Mouse (Mus musculus): ENCODE measurements around the gene Fgf3. TPM values are rescaled to one million over a fixed set of nuclear protein-coding genes. Genes with fewer than 3 reads are reported as not detected.

Gene Fgf3
- polyA plus RNA-seq, 1 experiment from 2014 or later, result 0.55 TPM

- ATAC-seq (ENCODE audit: insufficient number of reproducible peaks, insufficient read depth, low FRiP score, low TSS enrichment, low read depth), result no peak
- Histone ChIP-seq H3K27ac (no peak overlapping the region), H3K4me3 (no peak overlapping the region), H3K36me3 (no peaks in the 10 kb centered on the region), H3K27me3 (no peaks in the 10 kb centered on the region), H3K9ac (no peak overlapping the region), H3K9me3 (no peaks in the 10 kb centered on the region), H3K4me1 (0 out of 2 replicates have a peak, but pooled peaks cover 5% of the 10 kb centered on the region), H3K4me2 (no peak overlapping the region)
- 36% methylated on average over 4 of the region's 4 CpGs for WGBS
Observed at GRCm38 (mm10) chr7:144811521-144811920, 26.4 kb upstream of the Fgf3 start.

GRCm38 (mm10) chr7:144821901-144822300 lies 16.0 kb upstream of the Fgf3 start:
- no peak for ATAC-seq (ENCODE audit: insufficient number of reproducible peaks, insufficient read depth, low FRiP score, low TSS enrichment, low read depth)
- WGBS, result 50% methylated on average over 7 of the region's 7 CpGs
- Histone ChIP-seq H3K27ac (no peak overlapping the region), H3K9me3 (no peaks in the 10 kb centered on the region), H3K27me3 (peaks cover 19% of the 10 kb centered on the region), H3K4me2 (no peak overlapping the region), H3K36me3 (no peaks in the 10 kb centered on the region), H3K4me1 (no peaks in the 10 kb centered on the region), H3K9ac (no peak overlapping the region), H3K4me3 (no peak overlapping the region)

GRCm38 (mm10) chr7:144823988-144824387 lies 13.9 kb upstream of the Fgf3 start:
- no peak for ATAC-seq (ENCODE audit: insufficient number of reproducible peaks, insufficient read depth, low FRiP score, low TSS enrichment, low read depth)
- no peaks in the 10 kb centered on the region for H3K4me1 ChIP-seq
- no peaks in the 10 kb centered on the region for H3K36me3 ChIP-seq
- no peak overlapping the region for H3K4me2 ChIP-seq
- 87% methylated on average over 2 of the region's 2 CpGs for WGBS
- H3K9ac ChIP-seq, result no peak overlapping the region
- H3K4me3 ChIP-seq, result no peak overlapping the region
- H3K9me3 ChIP-seq, result no peaks in the 10 kb centered on the region
- no peak overlapping the region for H3K27ac ChIP-seq
- H3K27me3 ChIP-seq, result peaks cover 29% of the 10 kb centered on the region

- Histone ChIP-seq H3K4me3 (no peak overlapping the region), H3K27me3 (peaks cover 57% of the 10 kb centered on the region), H3K36me3 (no peaks in the 10 kb centered on the region), H3K27ac (no peak overlapping the region), H3K4me2 (no peak overlapping the region), H3K4me1 (no peaks in the 10 kb centered on the region), H3K9me3 (no peaks in the 10 kb centered on the region), H3K9ac (no peak overlapping the region)
- no peak for ATAC-seq (ENCODE audit: insufficient number of reproducible peaks, insufficient read depth, low FRiP score, low TSS enrichment, low read depth)
- WGBS, result 43% methylated on average over 11 of the region's 11 CpGs
Observed at GRCm38 (mm10) chr7:144828369-144828768, 9.5 kb upstream of the Fgf3 start.

- no peak overlapping the region for H3K27ac ChIP-seq
- H3K36me3 ChIP-seq, result no peaks in the 10 kb centered on the region
- H3K9me3 ChIP-seq, result no peaks in the 10 kb centered on the region
- peaks cover 88% of the 10 kb centered on the region for H3K27me3 ChIP-seq
- peak overlapping the region; percentile 51 for H3K9ac ChIP-seq
- H3K4me3 ChIP-seq, result peak overlapping the region; percentile 45
- H3K4me2 ChIP-seq, result peak overlapping the region; percentile 74
- under 1% methylated on average over 94 of the region's 94 CpGs for WGBS
- peaks cover 21% of the 10 kb centered on the region for H3K4me1 ChIP-seq
- no peak for ATAC-seq (ENCODE audit: insufficient number of reproducible peaks, insufficient read depth, low FRiP score, low TSS enrichment, low read depth)
Observed at GRCm38 (mm10) chr7:144838522-144839503, 930 bp downstream of the Fgf3 start.

GRCm38 (mm10) chr7:144846158-144846557 lies 8.3 kb downstream of the Fgf3 start:
- 17% methylated on average over 4 of the region's 4 CpGs for WGBS
- Histone ChIP-seq H3K36me3 (no peaks in the 10 kb centered on the region), H3K9ac (no peak overlapping the region), H3K4me2 (no peak overlapping the region), H3K27me3 (peaks cover 34% of the 10 kb centered on the region), H3K9me3 (no peaks in the 10 kb centered on the region), H3K4me3 (no peak overlapping the region), H3K27ac (no peak overlapping the region), H3K4me1 (no peaks in the 10 kb centered on the region)
- no peak for ATAC-seq (ENCODE audit: insufficient number of reproducible peaks, insufficient read depth, low FRiP score, low TSS enrichment, low read depth)

GRCm38 (mm10) chr7:144847067-144847466 lies 9.2 kb downstream of the Fgf3 start, which contains the start of gene Fgf4:
Gene Fgf4, plus strand, starts transcription at chr7:144847367.
- Histone ChIP-seq H3K27ac (no peak within 1 kb of the TSS), H3K36me3 (no peaks in the 10 kb centered on the region), H3K9me3 (no peaks in the 10 kb centered on the region), H3K9ac (no peak within 1 kb of the TSS), H3K27me3 (peaks cover 31% of the 10 kb centered on the region), H3K4me3 (no peak within 1 kb of the TSS), H3K4me1 (no peaks in the 10 kb centered on the region), H3K4me2 (no peak within 1 kb of the TSS)
- no peak for ATAC-seq (ENCODE audit: insufficient number of reproducible peaks, insufficient read depth, low FRiP score, low TSS enrichment, low read depth)

- Histone ChIP-seq H3K27me3 (peaks cover 32% of the 10 kb centered on the region), H3K27ac (no peak overlapping the region), H3K4me3 (no peak overlapping the region), H3K4me1 (no peaks in the 10 kb centered on the region), H3K36me3 (no peaks in the 10 kb centered on the region), H3K9me3 (no peaks in the 10 kb centered on the region), H3K4me2 (no peak overlapping the region), H3K9ac (no peak overlapping the region)
- no peak for ATAC-seq (ENCODE audit: insufficient number of reproducible peaks, insufficient read depth, low FRiP score, low TSS enrichment, low read depth)
- WGBS, result 36% methylated on average over 3 of the region's 3 CpGs
Observed at GRCm38 (mm10) chr7:144851321-144851720, 13.4 kb downstream of the Fgf3 start.

GRCm38 (mm10) chr7:144854966-144855365 lies 17.1 kb downstream of the Fgf3 start:
- H3K27me3 ChIP-seq, result peaks cover 57% of the 10 kb centered on the region
- no peaks in the 10 kb centered on the region for H3K36me3 ChIP-seq
- H3K9ac ChIP-seq, result no peak overlapping the region
- no peak overlapping the region for H3K4me2 ChIP-seq
- H3K4me3 ChIP-seq, result no peak overlapping the region
- H3K9me3 ChIP-seq, result no peaks in the 10 kb centered on the region
- no peak for ATAC-seq (ENCODE audit: insufficient number of reproducible peaks, insufficient read depth, low FRiP score, low TSS enrichment, low read depth)
- no peak overlapping the region for H3K27ac ChIP-seq
- 39% methylated on average over 3 of the region's 3 CpGs for WGBS
- no peaks in the 10 kb centered on the region for H3K4me1 ChIP-seq

GRCm38 (mm10) chr7:144857158-144857557 lies 19.3 kb downstream of the Fgf3 start:
- Histone ChIP-seq H3K4me3 (no peak overlapping the region), H3K27ac (no peak overlapping the region), H3K9ac (no peak overlapping the region), H3K36me3 (no peaks in the 10 kb centered on the region), H3K4me1 (peaks cover 14% of the 10 kb centered on the region), H3K4me2 (no peak overlapping the region), H3K9me3 (no peaks in the 10 kb centered on the region), H3K27me3 (peaks cover 69% of the 10 kb centered on the region)
- ATAC-seq (ENCODE audit: insufficient number of reproducible peaks, insufficient read depth, low FRiP score, low TSS enrichment, low read depth), result no peak
- 84% methylated on average over 7 of the region's 7 CpGs for WGBS

GRCm38 (mm10) chr7:144857826-144858342 lies 20.0 kb downstream of the Fgf3 start:
- peaks cover 76% of the 10 kb centered on the region for H3K27me3 ChIP-seq

GRCm38 (mm10) chr7:144858702-144859101 lies 20.8 kb downstream of the Fgf3 start:
- WGBS, result 74% methylated on average over 1 of the region's 1 CpGs
- H3K4me3 ChIP-seq, result no peak overlapping the region
- no peak for ATAC-seq (ENCODE audit: insufficient number of reproducible peaks, insufficient read depth, low FRiP score, low TSS enrichment, low read depth)

More at GRCm38 (mm10) chr7:144857826-144858342, 20.0 kb downstream of the Fgf3 start:
- H3K4me3 ChIP-seq, result no peak overlapping the region
- H3K9ac ChIP-seq, result no peak overlapping the region
- no peaks in the 10 kb centered on the region for H3K9me3 ChIP-seq
- H3K4me2 ChIP-seq, result no peak overlapping the region
- H3K4me1 ChIP-seq, result peaks cover 14% of the 10 kb centered on the region
- no peak for ATAC-seq (ENCODE audit: insufficient number of reproducible peaks, insufficient read depth, low FRiP score, low TSS enrichment, low read depth)
- WGBS, result 56% methylated on average over 3 of the region's 3 CpGs
- no peaks in the 10 kb centered on the region for H3K36me3 ChIP-seq
- no peak overlapping the region for H3K27ac ChIP-seq

More at GRCm38 (mm10) chr7:144858702-144859101, 20.8 kb downstream of the Fgf3 start:
- H3K4me2 ChIP-seq, result no peak overlapping the region
- peaks cover 14% of the 10 kb centered on the region for H3K4me1 ChIP-seq
- H3K9ac ChIP-seq, result no peak overlapping the region
- H3K27me3 ChIP-seq, result peaks cover 82% of the 10 kb centered on the region
- H3K27ac ChIP-seq, result no peak overlapping the region
- H3K36me3 ChIP-seq, result no peaks in the 10 kb centered on the region
- no peaks in the 10 kb centered on the region for H3K9me3 ChIP-seq
